Mouse (Mus musculus) liver, adult 2 months (tissue): ENCODE measurements around the gene Pgap3. TPM values are rescaled to one million over a fixed set of nuclear protein-coding genes. Genes with fewer than 3 reads are reported as not detected.

Experiments used
- DNase-seq: peaks from one replicate; pipeline ENCODE4 v3.0.0-alpha.2; 2011; ENCODE audit warnings: low read depth, low spot score; ENCODE audit errors: extremely low read depth
- H3K27ac ChIP-seq: fragments of 200-500 bp; replicated peaks from 2 replicates; pipeline ENCODE4 v1.5.1; 2012; ENCODE audit warnings: low read depth, mild to moderate bottlenecking, control low read depth, inconsistent platforms, low read length; ENCODE audit not compliant: insufficient read depth
- H3K27me3 ChIP-seq: fragments of 200-500 bp; 2 replicates; pipeline ENCODE4 v1.6.1; 2012; ENCODE audit warnings: mild to moderate bottlenecking, moderate library complexity, low read length, inconsistent platforms; ENCODE audit not compliant: control insufficient read depth, insufficient read depth
- H3K36me3 ChIP-seq: fragments of 200-500 bp; 2 replicates; pipeline ENCODE4 v1.6.1; 2012; ENCODE audit warnings: low read length, inconsistent platforms; ENCODE audit not compliant: control insufficient read depth, insufficient read depth
- H3K4me1 ChIP-seq: fragments of 200-500 bp; 2 replicates; pipeline ENCODE4 v1.6.1; 2011; ENCODE audit warnings: low read length; ENCODE audit not compliant: control insufficient read depth, insufficient read depth
- H3K4me3 ChIP-seq: fragments of 200-500 bp; 2 replicates; pipeline ENCODE4 v1.5.1; 2011; ENCODE audit warnings: low read depth, mild to moderate bottlenecking, control low read depth, low read length, moderate library complexity; ENCODE audit not compliant: insufficient read depth
- H3K79me2 ChIP-seq: fragments of 200-500 bp; 2 replicates; pipeline ENCODE4 v1.6.1; 2012; ENCODE audit warnings: inconsistent platforms, mild to moderate bottlenecking, low read length, moderate library complexity; ENCODE audit not compliant: control insufficient read depth, insufficient read depth
- H3K9ac ChIP-seq: fragments of 200-500 bp; 2 replicates; pipeline ENCODE4 v1.6.1; 2012; ENCODE audit warnings: low read depth, mild to moderate bottlenecking, control low read depth, inconsistent platforms, low read length
- CTCF ChIP-seq: fragments of 200-500 bp; IDR thresholded peaks from 2 replicates; pipeline ENCODE4 v1.5.1; 2011; ENCODE audit warnings: low read depth, low read length, control low read depth
- POLR2A ChIP-seq: fragments of 200-500 bp; IDR thresholded peaks from 2 replicates; pipeline ENCODE4 v1.6.1; 2011; ENCODE audit warnings: low read length, control low read depth; ENCODE audit not compliant: insufficient read depth; ENCODE audit errors: extremely low read depth
- WGBS: fragments of 180-500 bp; shearing (Covaris S2); methylation state at CpG from one replicate; pipeline ENCODE4 v1.1.7; 2018; 5-methylcytosine and 5-hydroxymethylcytosine counted together
- polyA plus RNA-seq: library from polyadenylated mRNA; depleted of rRNA; stranded (reverse); fragments of >200 nt; gene quantifications from 2 replicates; pipeline ENCODE4 v1.2.3, GENCODE M21; 2012
- total RNA-seq: library from RNA; depleted of rRNA; stranded (reverse); fragments of >200 nt; gene quantifications from 2 replicates; pipeline ENCODE4 v1.2.3, GENCODE M21; 2014

The Pgap3 gene
- total and polyA plus RNA-seq, 2 experiments: 0.37 to 5.0 TPM

DNA sequence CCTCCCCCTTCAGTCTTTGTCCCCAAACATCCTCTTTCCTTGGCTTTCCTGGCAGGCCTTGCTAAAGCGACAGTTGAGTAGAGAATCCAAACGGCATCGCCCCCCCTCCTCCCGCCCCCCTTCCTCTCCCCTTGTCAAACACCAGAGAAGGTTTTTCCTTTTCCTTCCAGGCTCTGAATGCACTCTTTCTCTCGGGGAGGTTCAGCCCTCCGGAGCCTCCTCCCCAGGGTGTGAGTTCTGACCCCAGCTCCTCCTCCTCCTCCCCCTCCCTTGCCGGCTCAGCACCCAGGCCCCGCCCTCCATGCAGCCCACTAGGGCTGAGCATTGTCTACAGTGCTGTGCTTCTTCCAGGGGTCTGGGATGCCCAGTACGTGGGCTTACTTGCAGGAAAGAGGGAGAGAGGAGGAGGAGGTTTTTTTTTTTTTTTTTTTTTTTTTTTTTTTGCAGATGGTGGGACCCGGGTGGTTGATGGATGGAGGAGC is 9.1 kb upstream of the Pgap3 start:
- H3K4me1 ChIP-seq: 0 out of 2 replicates have a peak, but pooled peaks cover 2% of the 10 kb centered on the region
- TF ChIP-seq POLR2A (no peak), CTCF (no peak)
- WGBS: 28% methylated on average over 10 of the region's 10 CpGs
- peaks cover 3% of the 10 kb centered on the region; the same call in 1 of the 2 replicates for H3K79me2 ChIP-seq
- H3K27ac ChIP-seq: no peak overlapping the region
- no peak for DNase-seq
- no peak overlapping the region for H3K4me3 ChIP-seq
- no peaks in the 10 kb centered on the region for H3K36me3 ChIP-seq
- H3K27me3 ChIP-seq: peaks cover 13% of the 10 kb centered on the region
- H3K9ac ChIP-seq: no peak overlapping the region

DNA sequence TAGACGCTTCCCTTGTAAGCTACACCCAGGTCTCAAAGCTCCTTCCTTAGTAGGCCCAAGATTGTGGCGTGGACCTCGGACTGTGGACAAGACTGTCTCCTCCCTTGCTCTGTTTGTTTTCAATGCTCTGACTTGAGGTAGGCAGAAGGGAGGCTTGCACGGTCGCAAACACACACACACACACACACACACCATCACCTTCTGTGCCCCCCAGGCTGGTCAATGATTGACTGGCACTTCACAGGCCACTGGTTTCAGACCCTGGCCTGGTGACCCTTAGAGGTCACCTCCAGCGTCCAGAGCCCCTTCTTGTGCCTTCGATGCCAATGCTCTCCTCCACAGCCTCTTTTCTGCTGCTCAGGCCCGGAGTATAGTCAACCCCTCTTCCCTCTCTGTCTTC is 8.6 kb upstream of the Pgap3 start:
- H3K4me1 ChIP-seq: 0 out of 2 replicates have a peak, but pooled peaks cover 2% of the 10 kb centered on the region
- no peak overlapping the region for H3K27ac ChIP-seq
- H3K36me3 ChIP-seq: no peaks in the 10 kb centered on the region
- peaks cover 13% of the 10 kb centered on the region for H3K27me3 ChIP-seq
- no peak overlapping the region for H3K4me3 ChIP-seq
- DNase-seq: no peak
- TF ChIP-seq POLR2A (no peak), CTCF (no peak)
- 72% methylated on average over 8 of the region's 8 CpGs for WGBS
- H3K79me2 ChIP-seq: peaks cover 3% of the 10 kb centered on the region; the same call in 1 of the 2 replicates
- no peak overlapping the region for H3K9ac ChIP-seq

DNA sequence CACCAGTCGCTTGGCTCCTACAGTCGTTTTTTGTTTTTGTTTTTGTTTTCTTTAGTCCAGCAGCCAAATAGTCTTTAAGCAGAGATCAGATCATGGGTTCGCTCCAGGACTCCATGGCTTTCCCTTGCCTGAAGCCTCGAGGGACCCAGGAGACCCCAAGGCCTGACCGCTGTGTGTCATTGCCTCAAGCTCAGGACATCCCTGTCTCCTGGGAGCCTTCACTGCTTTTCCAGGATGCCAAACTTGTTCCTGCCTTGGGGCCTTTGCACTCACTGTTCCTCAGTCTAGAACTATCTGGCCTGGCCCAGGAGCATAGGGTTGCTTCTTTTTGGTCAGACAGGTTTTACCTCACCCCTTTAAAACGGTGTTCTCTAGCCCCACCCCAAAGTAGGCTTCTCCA is 6.3 kb upstream of the Pgap3 start:
- no peak for DNase-seq
- TF ChIP-seq CTCF (no peak), POLR2A (no peak)
- 81% methylated on average over 6 of the region's 6 CpGs for WGBS
- no peaks in the 10 kb centered on the region for H3K4me1 ChIP-seq
- H3K9ac ChIP-seq: no peak overlapping the region
- H3K36me3 ChIP-seq: no peaks in the 10 kb centered on the region
- H3K79me2 ChIP-seq: no peaks in the 10 kb centered on the region
- no peak overlapping the region for H3K4me3 ChIP-seq
- H3K27me3 ChIP-seq: 0 out of 2 replicates have a peak, but pooled peaks cover 5% of the 10 kb centered on the region
- no peak overlapping the region for H3K27ac ChIP-seq

DNA sequence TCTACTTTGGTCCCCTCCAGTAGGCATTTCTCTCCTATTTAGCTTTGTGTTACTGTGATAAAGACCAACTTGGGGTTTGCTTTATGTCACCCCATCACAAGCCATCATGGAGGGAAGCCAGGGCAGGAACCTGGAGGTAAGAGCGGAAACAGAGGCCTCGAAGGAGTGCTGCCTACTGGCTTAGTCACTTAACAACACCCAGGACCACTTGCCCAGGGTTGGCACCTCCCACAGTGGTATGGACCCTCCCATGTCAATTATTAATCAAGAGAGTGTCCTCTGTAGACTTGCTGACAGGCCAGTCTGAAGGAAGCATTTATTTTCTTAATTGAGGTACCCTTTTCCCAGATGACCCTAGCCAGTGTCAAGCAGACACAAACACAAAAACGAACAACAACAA is 526 bp upstream of the Pgap3 start:
- Histone ChIP-seq H3K9ac (no peak overlapping the region), H3K79me2 (no peaks in the 10 kb centered on the region), H3K27ac (no peak overlapping the region), H3K4me3 (no peak overlapping the region), H3K27me3 (no peaks in the 10 kb centered on the region), H3K36me3 (no peaks in the 10 kb centered on the region), H3K4me1 (peaks cover 2% of the 10 kb centered on the region)
- WGBS: 35% methylated on average over 3 of the region's 3 CpGs
- DNase-seq: peak; percentile 10
- TF ChIP-seq POLR2A: no peak
- TF ChIP-seq CTCF: no peak

DNA sequence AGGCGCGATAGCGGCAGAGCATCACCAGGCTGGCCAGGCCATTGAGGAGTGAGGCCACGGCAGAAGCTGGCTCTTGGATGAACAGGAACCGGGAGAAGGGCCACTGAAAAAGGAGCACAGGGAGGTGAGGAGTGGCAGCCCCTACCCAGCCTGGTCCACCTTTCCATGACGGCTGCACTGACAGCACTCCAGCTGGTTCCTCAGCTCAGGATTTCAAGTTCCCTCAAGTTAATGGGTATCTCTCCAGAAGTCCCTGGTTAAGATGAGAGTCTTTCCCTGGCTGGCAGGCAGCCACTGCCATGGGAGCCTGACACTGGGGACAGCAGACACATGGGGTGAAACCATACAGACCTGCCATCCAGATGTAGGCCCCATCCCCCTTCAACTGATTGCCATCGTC is 2.3 kb downstream of the Pgap3 start:
- 93% methylated on average over 7 of the region's 7 CpGs for WGBS
- Histone ChIP-seq H3K79me2 (no peaks in the 10 kb centered on the region), H3K36me3 (no peaks in the 10 kb centered on the region), H3K9ac (no peak overlapping the region), H3K27me3 (no peaks in the 10 kb centered on the region), H3K27ac (no peak overlapping the region), H3K4me1 (peaks cover 2% of the 10 kb centered on the region), H3K4me3 (no peak overlapping the region)
- DNase-seq: no peak
- TF ChIP-seq CTCF: no peak
- TF ChIP-seq POLR2A: no peak

DNA sequence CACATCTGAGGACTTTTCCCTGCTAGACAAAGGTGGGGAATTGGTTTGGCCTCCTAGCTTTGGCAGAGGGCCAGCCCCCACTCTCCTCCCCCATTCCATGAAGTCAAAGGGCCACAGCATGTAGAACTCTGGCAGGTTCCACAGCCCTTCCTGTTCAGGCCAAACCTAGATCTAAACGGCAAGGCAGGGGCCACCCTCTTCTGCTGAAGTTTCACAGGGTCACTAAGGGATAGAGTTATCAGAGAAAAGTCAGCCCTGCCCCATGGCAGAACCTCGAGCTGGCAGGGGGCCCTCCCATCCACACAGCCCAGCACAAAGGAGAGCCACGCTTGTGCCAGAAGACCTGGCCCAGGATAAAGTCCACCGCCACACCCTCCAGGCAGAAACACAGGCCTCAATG is 5.2 kb downstream of the Pgap3 start:
- TF ChIP-seq POLR2A (no peak), CTCF (no peak)
- Histone ChIP-seq H3K79me2 (no peaks in the 10 kb centered on the region), H3K27me3 (no peaks in the 10 kb centered on the region), H3K9ac (no peak overlapping the region), H3K27ac (no peak overlapping the region), H3K4me3 (no peak overlapping the region), H3K36me3 (no peaks in the 10 kb centered on the region), H3K4me1 (no peaks in the 10 kb centered on the region)
- WGBS: 29% methylated on average over 4 of the region's 4 CpGs
- DNase-seq: no peak
